Mouse (Mus musculus) CD4-positive, CD25-positive, alpha-beta regulatory T cell, adult 4 months (primary cell): ENCODE data around the gene Wnt4. TPM values are rescaled to one million over a fixed set of nuclear protein-coding genes. Genes with fewer than 3 reads are reported as not detected.

Experiments
- ATAC-seq: one replicate; pipeline ENCODE4 v1.8.0; 2017
- polyA plus RNA-seq, 2 experiments: library from polyadenylated mRNA; unstranded; fragments of 100-300 nt; shearing (Covaris generic); gene quantifications; one replicate each; pipeline ENCODE4 v1.2.1; 2017

The Wnt4 gene
- polyA plus RNA-seq, 2 experiments from 2014 or later = 0.32 TPM; not detected in 1

DNA sequence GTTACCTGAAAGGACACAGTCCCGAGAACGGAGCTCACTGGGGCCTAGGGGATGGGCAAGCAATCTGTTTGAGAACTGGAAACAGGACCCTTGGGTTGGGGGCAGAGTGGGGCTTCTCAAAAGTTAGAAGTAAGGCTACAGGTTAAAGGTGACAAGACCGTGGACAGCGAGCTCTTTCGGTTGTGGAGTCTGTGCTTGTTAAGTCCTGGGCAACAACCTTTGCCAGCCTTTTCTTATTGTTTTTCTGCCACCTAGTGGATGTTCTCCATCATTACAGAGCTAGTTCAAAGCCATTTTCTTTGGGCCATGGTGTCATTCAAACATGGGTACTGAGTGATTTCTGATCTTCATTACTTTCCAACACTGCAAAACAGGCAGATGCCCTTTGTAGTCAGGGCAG is 31.1 kb downstream of the Wnt4 start:
- ATAC-seq = peak; percentile 39

DNA sequence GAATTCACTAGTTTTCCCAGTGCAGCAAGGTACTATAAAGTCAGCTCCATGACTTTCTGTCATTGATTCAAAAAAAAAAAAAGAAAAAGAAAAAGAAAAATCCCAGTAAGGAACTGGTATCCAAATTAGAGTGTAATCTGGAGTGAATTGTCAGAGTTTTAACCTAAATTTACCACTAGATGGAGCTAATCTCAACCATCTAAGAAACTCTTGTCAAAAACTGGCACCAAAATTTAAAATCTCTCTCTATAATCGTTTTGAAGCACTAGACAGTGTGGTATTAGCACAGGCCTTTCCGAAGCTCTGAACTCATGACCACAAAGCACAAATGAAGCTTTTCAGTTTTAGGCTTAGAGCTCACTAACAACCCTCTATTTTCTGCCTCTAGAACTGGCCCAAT is 36.2 kb downstream of the Wnt4 start:
- ATAC-seq = peak; percentile 53

GRCm38 (mm10) chr4:137314561-137314960 is 37.3 kb downstream of the Wnt4 start:
- no peak for ATAC-seq

DNA sequence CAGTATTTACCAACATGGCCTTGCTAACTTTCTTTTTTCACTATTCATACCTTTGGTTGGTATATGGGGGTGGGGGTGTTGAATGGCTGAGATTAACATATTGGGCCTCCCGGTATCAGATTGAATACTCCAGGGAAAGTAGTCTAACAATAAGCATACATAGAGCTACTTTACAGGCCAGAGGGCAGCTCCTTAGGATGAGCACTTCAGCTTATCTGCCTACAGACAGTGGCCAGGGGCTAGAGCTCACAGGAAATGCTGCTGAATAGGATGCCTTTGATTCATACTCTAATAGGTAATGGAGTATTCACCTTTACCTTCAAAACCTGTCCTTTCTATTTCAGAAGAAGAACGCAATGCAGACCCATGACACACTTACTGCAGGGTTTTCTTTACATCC is 37.8 kb downstream of the Wnt4 start:
- ATAC-seq = no peak

DNA sequence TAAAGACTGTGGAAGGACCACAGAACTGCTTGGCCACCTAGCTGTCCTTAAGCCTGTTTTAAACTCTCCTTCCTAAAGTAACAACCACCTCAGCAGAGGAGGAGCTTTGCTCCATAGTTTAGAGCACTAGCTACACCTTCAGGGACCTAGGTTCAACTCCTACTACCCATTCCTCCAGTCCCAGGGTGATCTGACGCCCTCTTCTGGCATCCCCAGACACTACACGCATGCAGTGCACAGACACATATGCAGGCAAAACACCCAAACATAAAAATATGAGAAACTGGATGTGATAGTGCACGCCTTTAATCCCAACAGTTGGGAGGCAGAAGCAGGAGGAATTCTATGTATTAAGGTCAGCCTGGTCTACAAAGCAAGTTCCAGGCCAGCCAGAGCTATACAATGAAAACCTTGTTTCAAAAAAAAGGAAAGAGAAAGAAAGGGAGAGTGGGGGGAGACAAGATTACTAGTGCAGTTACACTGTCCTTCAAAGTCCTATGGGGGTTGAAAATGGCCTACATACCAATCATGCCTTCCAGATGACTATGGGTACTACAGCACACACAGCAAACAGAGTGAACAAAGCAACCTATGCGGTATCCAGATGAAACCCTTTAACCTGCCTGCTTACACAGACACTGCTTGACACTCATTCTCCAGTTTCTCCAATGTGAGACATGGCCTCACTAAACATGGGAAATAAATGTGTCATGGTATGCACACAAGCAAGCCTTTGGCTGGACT is 38.9 kb downstream of the Wnt4 start:
- no peak for ATAC-seq

DNA sequence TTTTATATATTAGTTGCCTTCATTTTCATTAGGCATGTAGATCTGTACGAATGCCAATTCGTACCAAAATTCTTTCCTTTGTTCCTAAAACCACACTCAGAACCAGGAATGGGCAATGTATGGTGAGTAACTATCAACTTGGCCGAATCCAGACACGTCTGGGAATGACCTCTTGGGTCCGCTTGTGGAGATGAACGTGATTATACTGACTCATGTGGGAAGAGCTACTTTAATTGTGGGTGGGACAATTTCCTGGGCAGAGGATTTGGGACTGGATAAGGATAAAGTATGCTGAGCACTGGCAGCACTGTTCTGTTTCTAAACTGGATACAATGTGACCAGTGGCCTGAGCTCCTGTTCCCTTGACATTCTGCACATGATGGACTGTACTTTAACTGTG is 47.6 kb downstream of the Wnt4 start:
- no peak for ATAC-seq

DNA sequence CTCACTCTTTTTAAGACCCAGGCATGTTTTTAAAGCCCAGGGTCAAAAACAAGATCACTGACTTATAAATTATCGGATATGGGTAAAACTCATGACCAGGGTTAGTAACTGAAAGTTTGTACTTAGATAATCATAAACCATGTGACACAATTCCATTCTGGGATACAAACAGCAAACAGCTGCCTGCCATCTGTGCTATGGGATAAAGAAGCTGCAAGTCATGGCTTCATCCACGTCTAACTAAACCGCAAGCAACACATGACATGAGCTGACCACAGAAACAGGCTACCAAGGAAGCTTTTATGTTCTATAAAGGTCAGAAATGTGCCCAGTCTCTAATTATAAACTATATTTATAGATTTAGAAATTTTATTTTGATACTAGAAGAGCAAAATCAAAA is 49.2 kb downstream of the Wnt4 start:
- no peak for ATAC-seq

- ATAC-seq = no peak
These were observed 54.8 kb downstream of the Wnt4 start for GRCm38 (mm10) chr4:137332051-137332450.

DNA sequence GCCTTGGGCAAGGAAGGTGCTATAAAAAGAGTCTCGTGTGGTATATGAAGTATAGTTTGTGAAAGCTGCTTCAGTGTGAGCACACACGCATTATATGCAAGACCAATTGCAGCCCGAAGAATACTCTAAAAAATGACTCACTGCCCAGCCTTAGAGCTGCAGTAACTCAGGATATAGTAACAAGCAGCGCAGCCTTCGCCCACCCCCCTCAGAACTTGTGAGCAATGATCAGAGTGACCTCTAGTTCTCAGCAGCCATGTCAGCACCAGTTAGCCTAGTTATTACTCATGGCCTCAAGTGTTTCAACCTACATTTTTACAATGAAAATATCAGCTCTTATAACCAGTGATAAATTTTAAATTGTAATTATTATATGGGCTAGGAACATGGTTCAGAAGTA is 59.2 kb downstream of the Wnt4 start:
- no peak for ATAC-seq

DNA sequence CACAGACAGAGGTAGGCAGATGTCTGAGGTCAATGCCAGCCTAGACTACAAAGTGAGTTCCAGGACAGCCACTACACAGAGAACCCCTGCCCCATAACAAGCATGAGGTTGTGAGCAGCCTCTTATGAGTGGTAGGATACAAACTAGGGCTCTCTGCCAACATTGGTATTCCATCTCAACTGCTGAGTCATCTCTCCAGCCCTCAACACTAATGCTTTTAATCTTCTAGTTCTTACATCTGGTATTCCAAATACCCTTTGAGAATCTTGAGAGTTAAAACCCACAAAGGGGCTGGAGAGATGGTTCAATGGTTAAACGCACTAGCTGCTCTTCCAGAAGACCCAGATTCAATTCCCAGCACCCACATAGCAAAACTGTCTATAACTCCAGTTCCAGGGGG is 62.1 kb downstream of the Wnt4 start:
- no peak for ATAC-seq

DNA sequence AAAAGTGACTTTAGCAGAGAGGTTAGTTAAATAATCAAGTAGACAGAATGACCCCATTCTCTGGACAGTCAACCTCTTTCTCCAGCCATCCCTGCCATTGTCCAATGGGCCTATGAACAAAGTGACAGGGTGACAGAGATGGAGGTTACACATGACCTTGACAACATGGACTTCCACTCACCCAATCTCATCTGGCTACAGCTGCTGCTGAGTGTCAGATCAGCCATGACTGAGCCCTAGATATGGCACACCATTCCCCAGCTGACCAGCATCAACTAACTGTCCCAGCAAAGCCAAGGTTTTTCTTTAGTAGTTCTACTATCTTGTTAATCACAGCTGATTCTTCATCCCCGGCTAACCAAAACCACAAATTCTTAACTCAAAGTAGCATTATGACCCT is 65.5 kb downstream of the Wnt4 start:
- ATAC-seq = no peak

DNA sequence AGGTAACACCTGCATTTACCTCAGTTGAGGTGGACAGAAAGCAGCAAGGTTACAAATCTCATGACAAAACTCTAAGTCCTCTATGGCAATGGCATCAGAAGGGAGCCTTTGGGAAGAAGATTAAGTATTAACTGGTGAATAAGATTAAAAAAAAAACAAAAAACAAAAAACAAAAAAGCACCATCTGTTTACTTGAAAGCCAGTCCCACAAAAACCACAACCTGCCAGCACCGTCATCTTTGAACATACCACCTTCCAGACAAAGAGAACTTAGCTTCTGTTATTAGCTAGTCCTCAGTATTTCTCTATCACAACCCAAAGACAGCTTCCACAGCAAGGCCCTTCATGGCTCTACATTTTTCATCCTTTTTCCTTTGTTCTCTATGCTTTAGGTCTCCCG is 67.8 kb downstream of the Wnt4 start:
- ATAC-seq = peak; percentile 48

GRCm38 (mm10) chr4:137345790-137346189 is 68.5 kb downstream of the Wnt4 start:
- peak; percentile 77 for ATAC-seq

Other genes with a start within 250 kb of the Wnt4 start
- 1 to 10 TPM; 4.8 to 8.3 TPM for gene Zbtb40, start 228.7 kb upstream of the Wnt4 start, polyA plus RNA-seq
- 100 to 1,000 TPM; 630 to 632 TPM for gene Cdc42, start 80.2 kb downstream of the Wnt4 start, polyA plus RNA-seq
- gene Cela3a, start 132.3 kb downstream of the Wnt4 start, polyA plus RNA-seq = not detected
- not detected for gene Cela3b, start 153.1 kb downstream of the Wnt4 start, polyA plus RNA-seq
- gene 1700013G24Rik, start 175.8 kb downstream of the Wnt4 start, polyA plus RNA-seq = not detected
- gene Hspg2, start 191.3 kb downstream of the Wnt4 start, polyA plus RNA-seq = not detected